8 mouse cellular contexts compared by ENCODE assay signal in the genomic region with DNA sequence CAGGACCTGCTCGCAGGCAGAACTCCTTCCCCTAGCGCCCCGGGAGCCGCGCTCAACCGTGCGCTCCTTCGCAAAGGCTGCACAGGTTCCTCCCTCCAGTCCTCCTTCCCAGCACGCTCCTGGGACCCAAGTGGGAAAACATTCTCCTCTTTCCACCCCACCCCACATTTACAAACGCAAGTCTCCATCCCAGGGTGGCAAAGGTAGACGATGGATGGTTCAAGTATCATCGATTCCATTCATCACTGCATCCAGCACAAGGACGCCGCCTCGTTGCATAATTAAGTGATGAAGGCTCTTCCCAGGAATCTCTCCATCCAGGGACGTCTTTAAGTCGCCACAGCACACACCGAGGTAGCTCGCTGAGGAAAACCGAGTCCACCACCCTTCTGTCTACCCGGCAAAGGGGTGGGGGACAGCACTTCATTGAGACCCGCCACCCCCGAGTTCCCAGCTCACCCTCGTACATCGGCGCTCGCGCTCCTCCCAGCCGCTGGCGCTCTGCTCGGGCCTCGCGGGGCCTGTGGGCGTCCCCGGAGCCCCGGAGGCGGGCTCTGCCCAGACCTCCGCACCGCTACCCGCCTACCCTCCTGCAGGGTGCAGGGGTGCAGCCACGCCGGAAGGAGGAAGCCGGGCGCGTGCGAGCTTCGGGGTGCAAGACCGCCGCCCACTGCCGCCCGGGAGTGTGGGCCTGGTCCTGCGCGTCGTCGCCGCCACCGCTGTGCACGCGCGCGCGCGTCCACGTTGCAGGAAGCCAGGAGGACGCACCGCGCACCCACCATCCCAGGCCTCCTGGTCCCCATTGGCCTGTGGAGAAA. TPM values are rescaled to one million over a fixed set of nuclear protein-coding genes. Genes with fewer than 3 reads are reported as not detected.
DNase-seq lines count a peak whose midpoint lies in the region; ATAC-seq lines count a peak whose summit lies in the region.

A gene (minus strand): TSS at position 731 of the 818 bp plus-strand sequence.

- peak; percentile 14 to 53 for DNase-seq in adrenal gland, adult 18-20 months (ENCODE audit: low spot score in 2 of 2)
- peak; percentile 89 for DNase-seq in embryo, embryonic 11 days
- peak; percentile 9 to 31 for DNase-seq in gastrocnemius, postnatal 36 days
- peak; percentile 75 to 89 for DNase-seq in left cerebral cortex, postnatal 10 days (ENCODE audit: extremely low spot score in 1 of 2, low spot score in 2 of 2)
- peak; percentile 83 for DNase-seq in right cerebral cortex, postnatal 14 days
- DNase-seq in urinary bladder, postnatal 4 days (ENCODE audit: low spot score in 2 of 2): peak; percentile 60 to 71

- intact Hi-C loops in gastrocnemius, postnatal 36 days (cut with DNase I): no loop called here
- intact Hi-C loops in left cerebral cortex, postnatal 10 days (cut with DNase I): loop anchor here (5.0 to 10.0 kb wide), 2 partner anchors 90 to 637 kb away; a partner anchor contains a TSS

- peak; percentile 93 for ATAC-seq in inflammation-experienced regulatory T-cells, adult 6 months
- peak; percentile 93 for ATAC-seq in megakaryocyte progenitor cell, adult 5-6 weeks (replicated peaks; ENCODE audit: poor library complexity)

RNA-seq across cellular contexts. Expression of the gene that starts here (rescaled TPM):
- 1 to 10 TPM; 1.4 to 1.9 TPM for total RNA-seq in adrenal gland, adult 18-20 months (2021)
- under 1 TPM; 0.10 to 0.28 TPM for total RNA-seq in gastrocnemius, postnatal 36 days (2021)
- 10 to 100 TPM; 13.4 to 26.2 (median 21.8) TPM for polyA plus RNA-seq in inflammation-experienced regulatory T-cells, adult 6 months (2017; shearing (Covaris generic))
- 10 to 100 TPM; 55.7 to 63.2 TPM for total RNA-seq in left cerebral cortex, postnatal 10 days (2021)
- 0.32 and 1.7 TPM in 2 replicates for total RNA-seq in megakaryocyte progenitor cell, adult 5-6 weeks (2015)
- total RNA-seq in megakaryocyte progenitor cell, adult 5-6 weeks (2017): 0.25 and 0.57 TPM in 2 replicates

Comparison
In these comparisons a context has a peak if more than half of its experiments do, and no peak if none do; other contexts are left out.
1. Peak in every context shown above with its lines: DNase-seq and ATAC-seq.
2. RNA of the gene that starts here (total RNA-seq): 55.7 to 63.2 TPM in left cerebral cortex, postnatal 10 days; 1.4 to 1.9 TPM in adrenal gland, adult 18-20 months, 0.25 to 1.7 TPM in megakaryocyte progenitor cell, adult 5-6 weeks and 0.10 to 0.28 TPM in gastrocnemius, postnatal 36 days; every median in the first group is over 10 times any median in the second.
3. Peak in DNase-seq in gastrocnemius, postnatal 36 days; RNA of the gene not detected or under 1 TPM.
4. DNase-seq: peak in every context shown above with its lines; median percentile 89 in embryo, embryonic 11 days; 83 in right cerebral cortex, postnatal 14 days; 82 in left cerebral cortex, postnatal 10 days; 66 in urinary bladder, postnatal 4 days; 34 in adrenal gland, adult 18-20 months; 20 in gastrocnemius, postnatal 36 days.